Mouse (Mus musculus): ENCODE data around the gene Nup153.

DNA sequence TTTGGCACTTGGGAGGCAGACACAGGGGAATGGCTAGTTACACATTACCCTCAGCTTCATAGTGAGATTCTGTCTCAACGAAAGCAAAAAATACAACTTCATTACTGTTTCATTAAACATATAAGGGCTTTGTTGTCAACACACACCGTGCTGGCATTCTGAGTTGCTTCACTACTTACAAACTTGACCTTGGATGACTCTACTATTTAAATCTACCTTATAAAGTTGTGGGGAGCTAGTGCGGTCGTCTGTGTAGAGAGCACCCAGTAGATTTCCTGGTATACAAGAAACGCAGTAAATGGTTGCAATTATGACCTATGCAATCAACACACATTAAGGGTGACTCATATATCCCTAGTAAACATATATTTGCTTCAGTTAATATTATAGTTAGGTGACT is 671 bp upstream of the Nup153 start:
- TF ChIP-seq POLR2A (IDR thresholded peaks at IDR 0.05; ENCODE audit: low read depth, low read length) (no peak), CTCF (IDR thresholded peaks at IDR 0.05; ENCODE audit: extremely low read depth, insufficient read depth, insufficient read length, insufficient replicate concordance) (no peak)

Measured in spleen, adult 2 months (tissue).